Mouse (Mus musculus) embryonic facial prominence, embryonic 11.5 days (tissue): Measurements from ENCODE around the gene Col6a1. TPM values are rescaled to one million over a fixed set of nuclear protein-coding genes. Genes with fewer than 3 reads are reported as not detected.

Source experiments
- polyA plus RNA-seq: library from polyadenylated mRNA; unstranded; fragments of >200 nt; fragmentation: Nextera tagmentation; extraction: Ambion mirVana; gene quantifications from 2 replicates; pipeline ENCODE4 v1.2.1, GENCODE M21; 2014

Gene Col6a1
- polyA plus RNA-seq, 1 experiment from 2014 or later, result 19.8 TPM

Other genes with a start within 250 kb of the Col6a1 start
- 26.9 and 36.2 TPM in 2 replicates for gene Lss, start 194.6 kb downstream of the Col6a1 start, polyA plus RNA-seq
- not detected in 2 replicates for gene Spatc1l, start 163.9 kb downstream of the Col6a1 start, polyA plus RNA-seq
- gene Ftcd, start 150.5 kb downstream of the Col6a1 start, polyA plus RNA-seq, result not detected in 2 replicates
- 14.0 and 15.6 TPM in 2 replicates for gene Col6a2, start 102.5 kb downstream of the Col6a1 start, polyA plus RNA-seq
- 23.8 and 27.8 TPM in 2 replicates for gene Pcbp3, start 235.7 kb upstream of the Col6a1 start, polyA plus RNA-seq